Mouse (Mus musculus) adrenal gland, postnatal 10 days (tissue): Measurements from ENCODE around the gene Fbxw2. TPM values are rescaled to one million over a fixed set of nuclear protein-coding genes. Genes with fewer than 3 reads are reported as not detected.
"Not testable (repeated sequence)": the region's sequence is repeated elsewhere in the genome, so short reads cannot be mapped to it uniquely, and the experiment has no call there.

Source experiments
- DNase-seq: peaks from one replicate; pipeline ENCODE4 v3.0.0; 2021; ENCODE audit warnings: mixed read lengths
- total RNA-seq, 2 experiments: library from RNA; stranded (reverse); gene quantifications; 2 replicates each; pipeline ENCODE4 v1.2.3; 2021

Gene Fbxw2
- total RNA-seq, 2 experiments from 2014 or later, result 70.6 to 71.2 TPM

DNA sequence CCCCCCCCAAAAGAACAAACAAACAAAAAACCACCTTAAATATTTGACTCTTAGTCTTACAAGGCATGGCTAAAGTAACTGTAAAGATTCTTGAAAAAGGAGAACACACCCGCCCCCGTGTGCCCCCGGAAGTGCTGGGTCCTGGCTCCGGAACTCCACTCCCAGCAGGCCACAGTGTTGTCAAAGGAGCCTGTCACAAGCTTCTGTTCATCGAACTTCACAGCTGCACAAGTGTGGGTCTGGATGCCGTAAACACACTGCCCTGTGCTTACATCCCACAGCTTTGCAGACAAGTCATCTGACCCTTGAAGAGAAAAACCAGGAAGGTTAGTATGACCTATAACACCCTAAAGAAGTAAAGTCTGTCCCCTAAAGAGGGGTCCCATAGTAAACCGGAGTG is 13.4 kb downstream of the Fbxw2 start:
- no peak for DNase-seq

DNA sequence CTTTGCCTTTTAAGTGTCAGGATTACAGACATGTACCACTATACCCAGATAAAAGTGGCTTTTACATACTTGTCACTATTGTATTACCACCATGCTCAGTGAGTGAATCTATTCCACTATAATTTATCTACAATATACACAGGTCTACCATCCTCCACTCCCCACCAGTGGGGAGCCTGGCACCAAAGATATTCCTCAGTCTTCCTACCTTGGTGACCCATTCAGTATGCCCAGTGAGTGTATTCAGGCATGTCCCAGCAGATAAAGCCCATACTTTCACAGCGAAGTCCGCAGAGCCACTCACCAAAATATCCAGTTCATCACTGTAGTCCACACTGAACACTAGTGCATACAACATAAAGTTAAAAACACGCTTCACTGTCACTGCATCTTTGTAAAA is 15.3 kb downstream of the Fbxw2 start:
- DNase-seq, result no peak

DNA sequence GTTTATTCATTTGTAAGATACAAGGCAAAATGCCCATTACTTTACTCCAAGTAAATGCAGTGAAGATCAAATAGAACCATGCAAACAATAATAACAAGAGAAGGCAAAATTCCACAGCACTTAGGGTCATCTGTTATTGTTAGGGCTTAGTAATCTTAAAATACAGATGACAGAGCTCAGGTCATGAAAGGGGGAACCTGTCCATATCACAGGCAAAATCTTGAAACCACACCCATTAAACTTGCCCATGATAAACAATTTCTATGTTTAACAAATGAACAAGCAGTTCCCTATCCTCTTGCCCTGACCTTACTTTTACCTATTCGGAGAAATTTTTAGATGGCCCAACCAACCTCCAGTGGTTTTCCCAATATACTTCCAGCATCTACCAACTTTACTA is 16.5 kb downstream of the Fbxw2 start:
- DNase-seq, result no peak

DNA sequence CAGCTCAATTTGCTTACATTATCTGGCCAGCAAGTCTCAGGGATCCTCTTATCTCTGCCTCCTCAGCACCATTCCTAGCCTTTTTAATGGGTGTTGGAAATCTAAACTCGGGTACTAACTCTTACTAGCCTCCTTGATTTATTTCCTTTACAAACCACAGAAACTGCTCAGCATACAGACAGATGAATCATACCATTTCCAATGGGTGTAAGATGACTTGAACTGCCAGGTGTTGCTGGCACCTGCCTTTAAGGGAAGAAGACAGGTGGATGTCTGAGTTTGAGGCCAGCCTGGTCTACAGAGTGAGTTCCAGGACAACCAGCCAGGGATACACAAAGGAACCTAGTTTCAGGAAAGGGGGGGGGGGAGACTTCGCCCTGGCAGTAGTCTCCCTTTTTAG is 18.1 kb downstream of the Fbxw2 start:
- DNase-seq, result no peak

DNA sequence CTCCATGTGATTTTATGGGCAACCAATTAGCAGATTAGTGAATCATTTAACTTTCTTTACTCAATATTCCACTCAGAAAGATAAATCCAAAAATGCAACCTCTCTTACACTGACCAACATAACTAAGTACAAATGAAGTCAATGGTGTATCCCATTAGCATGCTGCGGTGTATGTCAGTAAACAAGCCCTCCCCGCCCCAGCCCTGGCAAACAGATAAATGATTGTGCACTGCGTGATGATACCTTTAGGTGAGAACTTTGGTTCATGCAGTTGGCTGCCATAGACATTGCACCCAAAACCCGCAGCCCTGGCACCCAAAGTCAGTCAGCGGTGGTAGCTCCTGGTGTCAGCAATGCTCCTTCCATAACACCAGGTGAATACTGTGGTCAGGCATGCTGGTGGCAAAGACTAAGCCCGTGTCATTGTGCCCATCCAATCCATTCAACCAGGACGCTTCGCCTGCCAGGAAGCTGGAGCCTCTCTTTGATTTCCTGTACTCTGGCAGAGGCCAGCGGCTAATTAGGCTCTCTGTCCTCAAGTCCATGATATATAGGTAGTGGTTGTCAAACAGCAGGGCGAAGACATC is 20.7 kb downstream of the Fbxw2 start:
- DNase-seq, result no peak

DNA sequence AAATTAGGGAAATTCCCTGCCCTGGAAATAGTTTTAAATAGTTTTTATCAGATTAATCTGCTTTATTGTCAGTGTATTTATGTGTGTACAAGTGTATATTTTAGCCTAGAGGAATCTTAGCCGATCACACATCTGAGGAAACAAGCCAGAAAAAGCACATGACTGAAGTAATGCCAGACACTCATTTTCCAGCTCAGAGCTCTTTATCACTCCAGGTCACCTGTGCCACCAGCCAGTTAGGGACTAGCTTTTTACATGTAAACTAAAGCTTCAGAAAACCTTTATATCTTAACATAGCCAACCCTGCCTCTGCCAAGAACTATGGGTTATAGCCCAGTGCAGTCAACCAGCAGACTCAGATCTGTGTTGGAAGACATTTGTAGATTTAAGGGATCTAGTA is 21.3 kb downstream of the Fbxw2 start:
- DNase-seq, result peak; percentile 31

DNA sequence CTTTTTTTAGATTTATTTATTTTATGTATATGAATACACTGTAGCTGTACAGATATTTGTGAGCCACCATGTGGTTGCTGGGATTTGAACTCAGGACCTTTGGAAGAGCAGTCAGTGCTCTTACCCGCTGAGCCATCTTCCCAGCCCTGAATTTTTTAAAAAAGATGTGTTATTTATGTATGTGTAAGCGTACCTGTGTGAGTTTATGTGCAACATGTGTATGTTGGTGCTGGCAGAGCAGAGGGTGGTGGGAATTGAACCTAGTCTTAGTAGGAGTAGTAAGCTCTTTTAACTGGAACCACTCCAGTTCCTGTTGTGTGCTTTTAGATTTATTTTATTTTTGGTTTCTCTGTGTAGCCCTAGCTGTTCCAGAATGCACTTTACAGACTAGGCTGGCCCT is 21.9 kb downstream of the Fbxw2 start:
- DNase-seq, result no peak

DNA sequence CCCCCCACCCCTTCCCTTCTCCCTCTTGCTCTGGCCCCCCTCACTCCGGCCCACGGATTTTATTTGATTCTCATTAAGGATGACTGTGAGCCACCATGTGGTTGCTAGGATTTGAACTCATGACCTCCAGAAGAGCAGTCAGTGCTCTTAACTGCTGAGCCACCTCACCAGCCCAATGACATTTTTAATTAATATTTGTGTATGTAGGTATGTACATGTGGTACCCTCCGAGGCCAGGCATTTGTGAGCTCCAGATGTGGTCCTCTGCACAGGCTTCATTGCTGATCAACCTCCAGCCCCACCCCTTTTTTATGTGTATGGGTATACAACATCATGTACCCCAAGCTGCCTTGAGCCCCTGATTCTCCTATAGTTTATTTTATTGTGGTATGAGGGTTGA is 22.4 kb downstream of the Fbxw2 start:
- no peak for DNase-seq

DNA sequence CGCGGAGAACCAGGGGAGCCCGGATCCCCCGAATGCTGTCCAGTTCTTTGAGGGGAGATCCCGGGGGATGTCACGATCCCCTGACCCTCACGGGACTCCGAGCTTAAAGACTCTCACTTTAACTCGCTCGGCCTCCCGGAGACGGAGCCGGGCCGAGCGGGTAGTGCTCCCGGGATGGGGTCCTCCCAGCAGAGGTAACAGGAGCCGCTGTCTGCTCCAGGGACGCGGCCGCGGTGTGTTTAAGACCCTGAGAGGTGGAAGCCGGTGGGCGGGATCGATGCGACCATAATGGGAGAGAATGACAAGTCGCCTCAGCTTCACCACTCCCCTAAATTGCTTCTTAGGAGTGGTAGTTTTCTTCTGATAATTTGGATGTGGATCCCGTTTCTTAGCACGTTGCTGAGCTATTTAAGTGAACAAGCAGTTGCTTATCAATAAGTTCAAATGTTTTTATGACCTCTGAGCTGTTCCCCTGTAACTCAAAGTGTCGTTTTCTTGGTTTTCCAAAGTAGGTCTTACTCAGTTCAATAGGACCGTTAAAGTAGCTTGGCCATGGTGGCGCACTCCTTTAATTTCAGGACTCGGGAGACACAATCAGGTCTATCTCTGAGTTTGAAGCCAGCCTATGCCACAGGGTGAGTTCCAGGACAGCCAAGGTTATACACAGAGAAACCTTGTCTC is 23.4 kb downstream of the Fbxw2 start:
- DNase-seq, result peak; percentile 52

DNA sequence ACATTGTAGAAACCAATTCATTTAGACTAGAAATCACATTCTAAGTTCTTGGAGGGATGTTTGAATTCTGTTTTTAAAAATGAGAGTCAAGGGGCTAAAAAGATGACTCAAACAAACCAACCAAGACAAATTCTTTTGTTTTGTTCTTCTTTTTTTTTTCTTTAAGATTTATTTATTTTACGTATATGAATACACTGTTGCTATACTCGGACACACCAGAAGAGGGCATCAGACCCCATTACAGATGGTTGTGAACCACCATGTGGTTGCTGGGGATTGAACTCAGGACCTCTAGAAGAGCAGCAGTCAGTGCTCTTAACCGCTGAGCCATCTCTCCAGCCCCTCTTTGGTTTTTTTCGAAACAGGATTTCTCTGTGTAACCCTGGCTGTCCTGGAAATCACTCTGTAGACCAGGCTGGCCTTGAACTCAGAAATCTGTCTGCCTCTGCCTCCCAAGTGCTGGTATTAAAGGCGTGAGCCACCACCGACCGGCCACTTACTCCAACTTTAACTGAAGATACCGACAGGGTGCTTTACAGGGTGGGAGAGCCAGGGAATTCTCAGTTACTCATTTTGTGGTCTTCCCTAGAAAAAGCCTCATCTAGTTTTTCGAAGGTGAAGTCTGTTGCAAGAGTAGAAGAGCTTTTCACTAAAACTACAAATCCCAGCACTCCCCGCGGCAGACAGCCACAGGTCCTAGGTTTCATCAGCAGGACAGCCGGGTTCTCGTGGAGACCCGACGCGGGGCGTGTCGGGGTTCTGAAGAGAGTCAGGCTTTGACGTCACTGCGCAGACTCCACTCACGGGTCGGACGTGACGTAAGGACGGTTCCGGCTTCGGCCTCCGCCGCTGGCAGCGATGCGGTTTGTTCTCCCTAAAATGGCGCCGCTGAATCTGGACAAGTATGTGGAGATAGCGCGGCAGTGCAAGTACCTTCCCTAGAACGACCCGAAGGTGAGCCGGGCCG is 24.3 kb downstream of the Fbxw2 start:
- DNase-seq, result peak; percentile 98

DNA sequence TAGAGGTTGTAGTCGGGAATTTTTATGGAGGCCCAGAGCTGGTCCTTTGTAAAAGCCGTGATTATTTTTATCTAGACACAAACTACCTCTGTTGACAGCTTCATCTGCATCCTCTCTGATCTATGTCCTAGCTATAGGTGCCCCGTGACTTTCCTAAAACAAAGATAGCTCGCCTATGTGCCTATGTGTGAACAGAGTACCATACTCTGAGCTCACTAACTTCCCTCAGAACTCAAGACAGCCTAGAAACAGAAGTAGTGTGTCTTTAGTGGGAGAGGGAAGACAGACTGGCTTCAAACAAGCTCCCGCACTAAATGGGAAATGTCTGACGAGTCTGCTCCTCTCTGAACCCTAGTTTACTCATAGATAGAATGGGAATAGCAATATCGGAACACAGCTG is 25.7 kb downstream of the Fbxw2 start:
- no peak for DNase-seq

DNA sequence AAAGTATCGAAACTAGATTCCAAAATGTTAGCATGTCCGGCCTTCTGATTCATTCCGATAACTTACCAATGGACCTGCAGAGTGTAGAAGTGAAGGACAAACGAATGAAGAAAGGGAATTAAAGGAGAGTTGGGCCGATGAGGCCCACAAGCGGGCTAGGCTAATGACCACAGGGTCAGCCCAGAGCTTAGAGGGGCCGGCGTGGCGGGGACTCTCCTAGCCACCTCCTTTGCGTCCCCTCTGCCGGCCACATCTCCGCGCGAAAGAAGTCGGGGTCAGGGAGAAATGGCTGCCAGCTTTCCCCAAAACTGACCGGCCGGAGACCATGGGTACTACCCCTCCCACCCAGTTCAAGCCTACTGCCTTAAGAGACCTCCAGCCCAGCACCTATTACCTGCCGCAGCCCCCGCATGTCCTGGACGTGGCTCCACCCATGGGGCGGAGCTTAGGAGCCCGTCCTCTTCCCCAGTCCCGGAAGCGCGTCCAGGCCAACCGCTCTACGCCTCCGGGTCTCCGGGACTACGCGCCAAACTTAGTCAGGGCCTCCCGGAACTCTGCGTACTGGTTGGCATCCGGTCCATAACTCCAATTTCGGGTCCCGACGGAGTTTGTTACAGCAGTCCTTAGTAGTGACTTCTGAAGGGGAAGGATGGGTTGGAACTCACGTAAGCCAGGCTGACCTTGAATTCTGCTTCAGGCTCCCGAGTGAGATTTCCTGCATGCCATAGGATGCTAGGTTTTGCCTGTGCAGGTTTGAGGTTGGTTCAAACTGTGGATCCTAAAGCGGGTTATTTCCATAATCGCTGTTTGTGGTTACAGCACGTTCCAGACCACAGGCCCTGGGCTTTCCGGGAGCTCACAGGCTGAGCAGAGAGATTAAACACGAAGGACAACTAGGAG is 26.5 kb downstream of the Fbxw2 start, which contains the start of gene Rabepk:
TSS of gene Rabepk (minus strand) at position 556 of the 900 bp plus-strand sequence.
- peak; percentile 91 for DNase-seq

DNA sequence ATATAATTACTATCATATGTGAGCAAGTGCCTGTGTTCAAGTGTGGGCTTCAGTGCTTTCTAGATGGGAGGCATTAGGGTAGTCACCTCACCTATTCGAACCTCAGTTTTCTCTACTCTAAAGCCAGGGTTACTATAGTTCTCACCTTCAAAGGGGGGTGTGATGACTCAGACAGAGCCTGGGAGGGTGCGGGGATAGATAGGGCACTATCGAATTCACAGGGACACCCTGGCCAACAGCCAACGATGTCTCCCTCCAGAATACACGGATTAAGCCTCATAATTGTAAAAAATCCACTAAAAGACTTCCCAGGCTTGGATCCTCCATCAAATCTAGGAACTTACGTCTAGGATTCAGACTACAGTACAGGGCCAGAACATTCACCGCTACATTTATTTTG is 30.7 kb downstream of the Fbxw2 start:
- no peak for DNase-seq

DNA sequence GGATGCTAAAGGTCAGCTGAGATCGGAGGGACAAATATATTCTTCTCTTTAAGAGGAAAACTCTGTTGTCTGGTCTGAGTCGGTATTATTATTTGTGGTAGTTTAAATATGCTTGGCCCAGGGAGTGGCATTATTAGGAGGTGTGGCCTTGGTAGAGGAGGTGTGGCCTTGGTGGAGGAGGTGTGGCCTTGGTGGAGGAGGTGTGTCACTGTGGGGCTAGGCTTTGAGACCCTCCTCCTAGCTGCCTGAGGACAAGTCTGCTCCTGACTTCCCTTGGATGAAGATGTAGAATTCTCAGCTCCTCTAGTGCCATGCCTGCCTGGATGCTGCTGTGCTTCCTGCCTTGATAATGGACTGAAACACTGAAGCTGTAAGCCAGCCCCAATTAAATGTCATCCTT is 31.6 kb downstream of the Fbxw2 start:
- DNase-seq, result no peak

DNA sequence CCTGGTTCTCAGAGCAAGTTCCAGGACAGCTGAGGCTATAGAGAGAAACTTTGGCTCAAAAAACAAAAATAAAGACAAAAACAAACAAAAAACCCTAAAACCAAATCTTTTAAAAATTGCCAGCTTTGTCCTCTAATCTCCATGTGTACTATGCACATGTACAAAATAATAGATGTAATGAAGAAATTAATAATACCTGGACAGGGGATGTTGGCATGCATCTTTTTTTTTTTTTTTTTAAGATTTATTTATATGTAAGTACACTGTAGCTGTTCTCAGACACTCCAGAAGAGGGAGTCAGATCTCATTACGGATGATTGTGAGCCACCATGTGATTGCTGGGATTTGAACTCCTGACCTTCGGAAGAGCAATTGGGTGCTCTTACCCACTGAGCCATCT is 33.6 kb downstream of the Fbxw2 start:
- DNase-seq, result not testable (repeated sequence)

DNA sequence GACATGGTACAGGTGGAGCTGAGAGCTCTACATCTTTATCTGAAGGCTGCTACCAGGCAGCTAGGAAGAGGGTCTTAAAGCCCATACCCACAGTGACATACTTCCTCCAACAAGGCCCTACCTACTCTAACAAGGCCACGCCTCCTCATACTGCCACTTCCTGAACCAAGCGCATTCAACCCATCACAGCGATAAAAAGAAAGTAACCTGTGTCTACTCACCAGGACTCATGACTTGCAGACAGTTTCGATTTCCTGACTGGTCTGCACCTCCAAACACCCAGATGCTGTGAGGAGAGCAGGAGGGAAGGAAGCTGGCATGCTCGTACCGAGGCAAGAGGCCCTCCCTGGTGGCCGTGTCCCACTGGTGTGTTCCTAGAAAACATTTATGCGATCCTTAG is 35.8 kb downstream of the Fbxw2 start:
- DNase-seq, result no peak

DNA sequence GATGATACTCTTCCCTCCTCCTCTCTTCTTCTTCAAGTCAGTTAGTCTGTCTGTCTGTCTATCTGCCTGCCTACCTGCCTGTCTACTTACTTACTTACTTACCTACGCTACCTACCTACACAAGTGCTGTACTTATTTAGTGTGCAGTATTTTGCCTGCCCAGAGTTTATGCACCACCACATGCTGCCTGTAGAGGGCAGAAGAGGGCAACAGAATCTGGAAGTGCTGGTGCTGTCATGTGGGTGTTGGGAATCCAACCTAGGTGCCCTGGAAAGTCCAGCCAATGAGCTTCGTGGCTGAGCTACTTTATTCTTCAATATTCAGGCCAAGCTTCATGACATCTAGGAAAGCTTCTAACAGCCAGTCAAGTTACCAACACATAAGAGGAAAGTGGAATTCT is 42.0 kb downstream of the Fbxw2 start:
- DNase-seq, result peak; percentile 60

DNA sequence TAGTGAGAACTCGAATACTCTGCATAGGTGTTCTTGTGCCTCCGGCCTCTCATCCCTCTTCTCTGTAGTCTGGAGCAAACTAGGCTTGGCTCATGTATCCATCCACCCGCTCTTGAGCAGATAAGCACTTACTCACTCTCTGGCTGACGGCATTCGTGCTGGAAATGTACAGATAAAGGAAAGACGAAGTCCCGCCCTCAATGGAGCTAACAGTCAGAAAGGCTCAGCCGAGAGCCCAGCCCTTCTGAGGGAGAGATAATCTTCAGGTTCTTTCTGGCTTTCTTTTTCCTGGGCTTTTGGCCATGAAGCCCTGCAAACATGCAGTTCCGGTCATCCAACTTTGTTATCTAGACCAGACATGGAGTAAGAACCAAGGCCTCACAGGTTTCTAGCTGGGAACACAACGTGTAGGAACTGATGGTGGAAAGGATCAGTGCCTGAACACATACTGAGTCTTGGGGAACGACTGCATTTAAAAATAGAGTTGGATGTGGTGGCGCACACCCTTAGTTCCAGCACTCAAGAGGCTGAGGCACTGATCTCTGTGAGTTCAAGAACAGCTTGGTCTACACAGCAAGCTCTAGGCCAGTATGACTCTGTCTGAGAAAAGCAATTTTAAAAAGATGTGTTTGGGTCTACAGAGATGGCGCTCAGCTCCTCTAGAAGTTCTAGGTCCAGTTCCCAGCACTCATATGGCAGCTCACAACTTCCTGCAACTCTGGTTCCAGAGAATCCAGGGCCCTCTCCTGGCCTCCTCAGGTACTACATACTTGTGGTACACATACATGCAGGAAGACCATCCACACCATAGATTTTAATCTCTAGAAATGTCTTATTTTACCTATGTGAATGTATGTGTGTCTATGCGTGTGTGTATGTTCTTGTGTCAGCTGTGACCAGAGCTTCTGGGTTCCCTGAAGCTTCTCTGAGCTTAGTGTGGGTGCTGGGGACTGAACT is 42.8 kb downstream of the Fbxw2 start:
- DNase-seq, result no peak

DNA sequence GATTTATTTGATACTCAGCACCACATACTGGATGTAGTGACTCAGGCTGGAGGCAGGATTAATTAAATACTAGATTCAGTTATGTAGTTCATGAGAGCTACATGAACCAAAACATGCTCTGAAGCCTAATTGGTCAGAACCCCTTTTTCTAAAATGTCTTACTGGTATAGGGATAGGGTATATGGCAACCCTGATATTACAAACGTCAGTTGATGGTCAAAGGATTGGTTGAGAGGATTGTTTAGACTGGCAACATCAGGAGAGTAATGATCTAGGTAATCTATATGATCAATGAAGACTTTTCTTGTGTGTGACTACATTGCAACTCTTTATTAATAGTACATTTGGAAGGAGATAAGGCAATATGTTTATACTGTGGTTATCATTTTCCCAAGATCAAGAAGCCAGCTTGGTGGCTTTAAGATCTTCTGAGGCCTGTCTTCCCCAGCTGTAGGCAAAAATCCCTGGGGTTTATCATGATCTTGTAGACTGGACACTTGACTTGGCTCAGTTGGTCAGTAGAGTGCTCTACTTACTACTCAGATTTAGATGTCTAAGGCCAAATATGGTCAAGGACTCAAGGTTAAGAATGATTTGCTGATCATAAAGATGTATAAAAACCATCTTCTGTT is 48.8 kb downstream of the Fbxw2 start:
- DNase-seq, result no peak

DNA sequence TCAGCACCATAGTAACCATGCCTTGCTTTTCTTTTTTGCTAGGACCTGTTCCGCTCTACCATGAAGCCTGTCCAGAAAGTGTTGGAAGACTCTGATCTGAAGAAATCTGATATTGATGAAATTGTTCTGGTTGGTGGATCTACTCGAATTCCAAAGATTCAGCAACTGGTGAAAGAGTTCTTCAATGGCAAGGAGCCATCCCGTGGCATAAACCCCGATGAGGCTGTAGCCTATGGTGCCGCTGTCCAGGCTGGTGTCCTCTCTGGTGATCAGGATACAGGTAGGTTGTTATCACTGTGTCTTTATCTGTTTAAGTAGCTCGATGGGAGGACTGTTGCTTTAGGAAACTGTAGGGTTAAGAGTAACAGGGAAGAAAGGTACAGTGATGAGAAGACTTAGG is 51.6 kb downstream of the Fbxw2 start:
- no peak for DNase-seq
